Mouse (Mus musculus): ENCODE data around the gene Klre1. TPM values are rescaled to one million over a fixed set of nuclear protein-coding genes. Genes with fewer than 3 reads are reported as not detected.

Gene Klre1
- 0.63 and 0.67 TPM in 2 replicates for polyA plus RNA-seq (2012; rRNA removed)

DNA sequence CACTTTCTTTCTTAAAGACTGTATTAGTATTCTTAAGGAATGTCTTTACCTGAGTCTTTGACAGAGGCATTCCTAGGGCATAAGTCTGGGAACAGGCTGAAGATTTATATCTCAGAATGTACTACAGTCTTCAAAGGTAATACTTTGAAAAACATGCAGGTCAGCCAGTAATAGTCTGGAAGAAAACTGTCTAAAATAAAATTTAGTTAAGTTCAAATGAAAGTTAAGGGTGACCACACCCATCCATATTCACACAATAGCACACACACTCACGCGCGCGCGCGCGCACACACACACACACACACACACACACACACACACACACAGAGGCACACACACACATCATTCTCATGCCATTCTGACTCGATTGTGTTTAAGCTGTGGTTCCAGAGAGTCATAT is at the start of gene Klre1:
Gene Klre1, plus strand, starts transcription at position 301 of the 400 bp plus-strand sequence.
- TF ChIP-seq CTCF (IDR thresholded peaks at IDR 0.05; ENCODE audit: insufficient read depth, low read length), result no peak
- TF ChIP-seq POLR2A (IDR thresholded peaks at IDR 0.05; ENCODE audit: borderline replicate concordance, extremely low read depth, low read depth, low read length), result no peak
- no peak within 1 kb of the TSS for H3K4me3 ChIP-seq (replicated peaks; ENCODE audit: extremely low read depth, low read depth, low read length)
- H3K4me1 ChIP-seq (ENCODE audit: control insufficient read depth, insufficient read depth, low read length), result no peaks in the 10 kb centered on the region
- WGBS, result 90% methylated on average over 8 of the region's 8 CpGs
- DNase-seq, result no peak

DNA sequence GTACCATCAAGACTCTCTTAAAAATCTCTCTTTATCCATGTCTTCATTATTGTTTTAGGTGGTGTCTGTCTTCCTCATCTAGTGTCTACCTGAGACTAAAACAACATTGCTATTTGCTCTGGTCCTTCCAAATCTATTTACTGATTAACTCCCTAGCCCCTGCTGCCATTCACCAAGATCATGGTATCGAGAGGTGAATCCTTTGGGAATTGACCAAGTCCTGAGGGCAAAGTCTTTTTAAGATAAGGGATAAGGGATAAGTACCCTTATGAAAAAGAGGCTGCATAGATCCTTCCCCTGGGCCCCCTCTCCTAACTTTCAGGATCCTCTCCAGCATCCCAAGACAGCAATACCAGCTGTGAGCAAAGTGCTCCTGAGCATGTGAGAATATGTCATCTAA is 48.1 kb upstream of the Klre1 start:
- no peak overlapping the region for H3K4me3 ChIP-seq (replicated peaks; ENCODE audit: extremely low read depth, low read depth, low read length)
- no peak for DNase-seq
- peaks cover 3% of the 10 kb centered on the region for H3K4me1 ChIP-seq (ENCODE audit: control insufficient read depth, insufficient read depth, low read length)
- TF ChIP-seq CTCF (IDR thresholded peaks at IDR 0.05; ENCODE audit: insufficient read depth, low read length), result no peak
- TF ChIP-seq POLR2A (IDR thresholded peaks at IDR 0.05; ENCODE audit: borderline replicate concordance, extremely low read depth, low read depth, low read length), result no peak
- 83% methylated on average over 1 of the region's 1 CpGs for WGBS

- TF ChIP-seq CTCF (IDR thresholded peaks at IDR 0.05; ENCODE audit: insufficient read depth, low read length) (no peak), POLR2A (IDR thresholded peaks at IDR 0.05; ENCODE audit: borderline replicate concordance, extremely low read depth, low read depth, low read length) (no peak)
- Histone ChIP-seq H3K4me3 (replicated peaks; ENCODE audit: extremely low read depth, low read depth, low read length) (no peak overlapping the region), H3K4me1 (ENCODE audit: control insufficient read depth, insufficient read depth, low read length) (peaks cover 5% of the 10 kb centered on the region)
- no peak for DNase-seq
Observed at GRCm38 (mm10) chr6:129530261-129530660, 47.4 kb upstream of the Klre1 start.

GRCm38 (mm10) chr6:129532556-129532941 is 45.2 kb upstream of the Klre1 start:
- TF ChIP-seq CTCF (IDR thresholded peaks at IDR 0.05; ENCODE audit: insufficient read depth, low read length) (no peak), POLR2A (IDR thresholded peaks at IDR 0.05; ENCODE audit: borderline replicate concordance, extremely low read depth, low read depth, low read length) (no peak)
- 15% methylated on average over 7 of the region's 7 CpGs for WGBS
- peak; percentile 61 for DNase-seq
- Histone ChIP-seq H3K4me1 (ENCODE audit: control insufficient read depth, insufficient read depth, low read length) (peaks cover 13% of the 10 kb centered on the region), H3K4me3 (replicated peaks; ENCODE audit: extremely low read depth, low read depth, low read length) (peak overlapping the region; percentile 3)

DNA sequence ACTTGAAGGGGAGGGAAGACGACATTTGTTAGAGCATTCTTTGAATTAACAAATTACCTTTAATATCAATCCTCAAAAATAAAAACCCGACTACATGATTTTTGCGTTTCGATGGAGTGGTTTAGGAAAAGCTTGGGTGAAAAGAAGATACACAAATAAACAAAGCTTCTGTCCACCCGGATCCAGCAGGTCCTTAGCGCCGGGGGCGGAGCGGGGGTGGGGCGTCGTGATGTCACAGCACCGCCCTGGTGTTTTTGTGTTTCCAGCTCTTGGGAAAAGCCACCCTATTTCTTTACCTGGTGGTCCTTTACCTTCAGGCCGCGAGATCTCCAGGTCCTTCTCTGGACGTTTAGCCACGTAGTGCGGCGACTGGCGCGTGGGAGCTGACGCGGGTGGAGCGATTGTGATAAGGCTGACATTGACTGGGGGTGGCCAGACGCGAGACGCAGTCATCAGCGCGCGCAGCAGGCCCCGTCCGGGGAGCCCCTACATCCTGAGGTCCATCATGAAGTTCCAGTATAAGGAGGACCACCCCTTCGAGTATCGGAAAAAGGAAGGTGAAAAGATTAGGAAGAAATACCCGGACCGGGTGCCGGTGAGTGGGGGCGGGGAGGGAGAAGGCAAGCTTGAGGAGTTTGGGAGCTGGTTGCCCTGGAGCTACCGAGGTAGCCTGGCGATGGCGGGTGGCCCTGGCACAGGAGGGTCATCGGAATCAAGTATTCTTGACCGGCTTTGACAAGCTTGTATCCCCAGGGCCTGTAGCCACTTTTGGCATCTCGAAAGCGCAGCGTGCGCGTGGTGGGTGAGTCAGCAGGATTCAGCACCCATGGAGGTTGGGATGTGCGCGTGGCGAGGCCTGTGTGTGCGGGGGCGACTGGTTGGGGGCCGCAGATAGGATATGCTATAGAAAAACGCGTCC is 44.5 kb upstream of the Klre1 start, which contains the start of gene Gabarapl1:
Gene Gabarapl1, plus strand, starts transcription at position 219 of the 919 bp plus-strand sequence.
- DNase-seq, result peak; percentile 85
- Histone ChIP-seq H3K4me1 (ENCODE audit: control insufficient read depth, insufficient read depth, low read length) (peaks cover 13% of the 10 kb centered on the region), H3K4me3 (replicated peaks; ENCODE audit: extremely low read depth, low read depth, low read length) (peak within 1 kb of the TSS; percentile 99)
- under 1% methylated on average over 55 of the region's 55 CpGs for WGBS
- TF ChIP-seq POLR2A (IDR thresholded peaks at IDR 0.05; ENCODE audit: borderline replicate concordance, extremely low read depth, low read depth, low read length), result peak; percentile 71; the same call in 1 of the 2 replicates
- no peak for TF ChIP-seq CTCF (IDR thresholded peaks at IDR 0.05; ENCODE audit: insufficient read depth, low read length)

DNA sequence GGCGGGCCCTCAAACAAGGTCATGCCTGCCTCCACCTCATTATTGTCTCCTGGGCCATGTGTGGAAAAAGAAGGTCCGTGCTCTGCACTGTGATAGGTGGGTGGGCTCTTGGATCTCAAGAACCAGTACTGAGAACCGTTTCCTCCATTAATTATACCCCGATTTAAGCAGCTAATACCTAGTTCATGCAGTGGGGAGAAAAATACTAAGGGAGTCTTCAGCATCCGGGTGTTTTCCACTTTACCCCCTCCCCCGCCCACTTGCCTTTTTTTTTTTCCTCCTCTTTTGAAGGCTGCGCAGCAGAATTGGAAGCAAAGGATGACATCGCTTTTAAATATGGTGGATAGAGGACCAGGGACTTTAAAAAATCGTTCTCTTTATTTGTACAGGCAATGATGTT is 43.6 kb upstream of the Klre1 start:
- WGBS, result 6% methylated on average over 9 of the region's 9 CpGs
- DNase-seq, result no peak
- Histone ChIP-seq H3K4me1 (ENCODE audit: control insufficient read depth, insufficient read depth, low read length) (peaks cover 13% of the 10 kb centered on the region), H3K4me3 (replicated peaks; ENCODE audit: extremely low read depth, low read depth, low read length) (peak overlapping the region; percentile 99)
- TF ChIP-seq POLR2A (IDR thresholded peaks at IDR 0.05; ENCODE audit: borderline replicate concordance, extremely low read depth, low read depth, low read length), result no peak
- no peak for TF ChIP-seq CTCF (IDR thresholded peaks at IDR 0.05; ENCODE audit: insufficient read depth, low read length)

DNA sequence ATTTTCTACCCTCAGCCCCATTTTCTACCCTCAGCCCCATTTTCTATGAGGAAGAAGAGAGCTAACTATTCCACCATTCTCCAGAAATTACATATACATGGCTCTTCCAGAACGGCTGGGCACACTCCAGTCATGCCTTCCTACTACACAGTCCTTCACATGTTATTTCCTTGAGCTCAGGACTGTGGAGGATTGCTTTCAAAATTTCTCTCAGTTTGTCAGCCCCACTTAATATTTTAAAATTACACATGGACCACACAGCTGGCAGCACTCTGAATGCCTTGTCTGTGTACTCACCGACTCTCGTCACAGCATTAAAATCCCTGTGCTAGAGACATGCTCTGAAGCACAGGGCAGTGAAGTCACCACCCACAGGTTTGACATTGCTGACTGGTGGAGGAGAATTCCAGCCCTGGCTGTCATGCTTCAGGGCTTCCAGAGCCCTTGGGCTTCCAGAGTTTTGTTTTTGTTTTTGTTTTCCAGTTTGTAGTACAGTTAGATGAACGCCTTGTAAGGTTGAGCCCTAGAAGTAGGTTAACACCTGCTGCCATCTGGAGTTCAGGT is 43.0 kb upstream of the Klre1 start:
- DNase-seq, result no peak
- TF ChIP-seq CTCF (IDR thresholded peaks at IDR 0.05; ENCODE audit: insufficient read depth, low read length) (no peak), POLR2A (IDR thresholded peaks at IDR 0.05; ENCODE audit: borderline replicate concordance, extremely low read depth, low read depth, low read length) (no peak)
- peaks cover 13% of the 10 kb centered on the region for H3K4me1 ChIP-seq (ENCODE audit: control insufficient read depth, insufficient read depth, low read length)
- 32% methylated on average over 4 of the region's 4 CpGs for WGBS
- peak overlapping the region; percentile 9 for H3K4me3 ChIP-seq (replicated peaks; ENCODE audit: extremely low read depth, low read depth, low read length)

DNA sequence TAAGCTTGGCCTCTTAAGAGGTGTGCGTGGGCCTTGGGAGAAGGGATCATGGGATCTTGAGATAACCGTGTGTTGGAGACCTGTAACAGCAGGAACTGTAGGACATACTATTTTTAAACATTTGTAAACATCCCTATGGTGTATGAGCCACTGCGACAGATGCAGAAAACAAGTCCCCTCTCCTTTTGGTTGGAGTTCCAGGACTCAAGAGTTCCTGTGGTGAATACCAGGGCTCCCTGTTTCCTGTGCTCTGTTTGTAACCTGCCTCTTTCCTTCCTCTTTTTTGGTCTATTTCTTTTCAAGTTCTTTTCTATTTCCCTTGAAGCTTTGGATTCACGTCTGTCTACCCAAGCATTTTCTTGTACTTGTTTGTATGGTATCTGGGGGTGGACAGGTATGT is 42.0 kb upstream of the Klre1 start:
- Histone ChIP-seq H3K4me1 (ENCODE audit: control insufficient read depth, insufficient read depth, low read length) (peaks cover 13% of the 10 kb centered on the region), H3K4me3 (replicated peaks; ENCODE audit: extremely low read depth, low read depth, low read length) (no peak overlapping the region)
- 22% methylated on average over 4 of the region's 4 CpGs for WGBS
- DNase-seq, result no peak
- TF ChIP-seq POLR2A (IDR thresholded peaks at IDR 0.05; ENCODE audit: borderline replicate concordance, extremely low read depth, low read depth, low read length) (no peak), CTCF (IDR thresholded peaks at IDR 0.05; ENCODE audit: insufficient read depth, low read length) (no peak)

DNA sequence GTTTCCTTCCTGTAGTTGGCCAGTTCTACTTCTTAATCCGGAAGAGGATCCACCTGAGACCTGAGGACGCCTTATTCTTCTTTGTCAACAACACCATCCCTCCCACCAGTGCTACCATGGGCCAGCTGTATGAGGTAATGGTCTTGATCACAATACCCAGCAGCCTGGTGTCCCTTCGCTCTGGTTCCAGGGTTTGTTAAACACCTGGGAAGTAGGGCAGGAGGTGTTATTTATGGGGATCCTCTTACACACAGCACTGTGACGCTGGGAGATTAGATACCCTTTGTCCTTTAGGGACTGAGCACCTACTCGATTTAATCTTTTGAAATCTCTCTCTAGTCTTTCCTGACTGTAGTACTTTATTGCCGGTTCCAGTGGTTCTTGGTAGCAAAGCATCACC is 39.1 kb upstream of the Klre1 start:
- TF ChIP-seq POLR2A (IDR thresholded peaks at IDR 0.05; ENCODE audit: borderline replicate concordance, extremely low read depth, low read depth, low read length) (no peak), CTCF (IDR thresholded peaks at IDR 0.05; ENCODE audit: insufficient read depth, low read length) (no peak)
- WGBS, result 76% methylated on average over 6 of the region's 6 CpGs
- Histone ChIP-seq H3K4me1 (ENCODE audit: control insufficient read depth, insufficient read depth, low read length) (peaks cover 9% of the 10 kb centered on the region), H3K4me3 (replicated peaks; ENCODE audit: extremely low read depth, low read depth, low read length) (no peak overlapping the region)
- no peak for DNase-seq

Data from lung, adult 2 months (tissue).